Mouse (Mus musculus): Measurements from ENCODE around the gene Tnfrsf8. TPM values are rescaled to one million over a fixed set of nuclear protein-coding genes. Genes with fewer than 3 reads are reported as not detected.

The Tnfrsf8 gene
- total RNA-seq, 2 experiments from 2014 or later = 0.15 to 0.26 TPM

DNA sequence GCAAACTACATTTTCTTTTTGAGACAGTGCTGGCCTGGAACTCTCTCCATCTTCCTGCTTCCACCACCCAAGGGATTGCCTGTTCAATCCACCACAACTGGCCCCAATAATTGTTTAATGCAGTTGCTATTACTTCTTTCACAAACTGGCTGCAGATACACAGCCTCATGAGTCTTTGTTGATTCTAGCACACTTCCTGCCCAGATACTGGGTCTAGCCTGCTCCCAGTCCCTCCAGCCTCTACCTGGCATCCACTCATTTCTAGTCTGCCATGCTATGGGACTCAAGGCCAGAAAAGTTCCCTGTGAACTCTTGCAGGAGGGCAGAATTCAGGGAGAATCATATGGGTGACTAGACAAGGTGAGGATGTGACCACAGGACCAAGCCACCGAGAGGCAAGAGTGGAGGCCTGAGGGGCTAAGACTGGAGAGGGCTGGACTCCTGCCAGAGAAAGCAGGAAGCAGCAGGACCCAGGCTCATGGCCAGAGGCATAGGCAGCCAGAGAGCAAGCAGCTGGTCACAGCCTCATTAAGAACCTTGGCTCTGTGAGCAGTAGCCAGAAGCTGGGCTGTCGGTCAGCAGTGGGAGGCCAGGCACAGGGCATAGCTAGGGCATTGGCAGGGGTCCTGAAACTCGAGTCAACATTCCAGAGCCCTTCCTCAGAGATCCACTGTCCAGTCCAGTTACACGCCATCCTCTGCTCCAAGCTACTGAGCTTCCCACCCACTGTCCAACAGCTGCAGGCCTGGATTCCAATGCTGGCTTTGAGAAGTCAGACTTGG lies 75.7 kb downstream of the Tnfrsf8 start:
- DNase-seq = peak; percentile 90
- intact Hi-C loops (cut with DNase I) = no loop called here

DNA sequence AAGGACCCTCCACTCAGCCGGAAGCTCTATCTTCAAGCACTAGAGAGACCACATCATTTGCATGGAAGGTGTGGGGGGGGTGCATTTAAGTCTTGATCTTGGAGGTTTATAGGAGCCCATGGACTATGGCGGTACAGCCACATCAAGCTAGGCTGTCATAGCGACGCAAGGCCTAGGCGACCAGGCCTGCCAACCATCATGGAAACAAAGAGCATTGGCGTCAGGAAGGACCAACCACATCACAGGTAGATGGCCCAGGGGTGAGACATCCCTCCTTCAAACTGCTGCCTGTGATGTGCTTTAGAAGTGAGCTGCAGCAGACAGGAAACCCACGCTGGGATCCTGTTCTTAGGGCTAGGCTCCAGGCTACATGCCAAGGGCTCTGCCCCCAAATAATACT lies 78.9 kb downstream of the Tnfrsf8 start:
- DNase-seq = no peak
- intact Hi-C loops (cut with DNase I) = no loop called here

DNA sequence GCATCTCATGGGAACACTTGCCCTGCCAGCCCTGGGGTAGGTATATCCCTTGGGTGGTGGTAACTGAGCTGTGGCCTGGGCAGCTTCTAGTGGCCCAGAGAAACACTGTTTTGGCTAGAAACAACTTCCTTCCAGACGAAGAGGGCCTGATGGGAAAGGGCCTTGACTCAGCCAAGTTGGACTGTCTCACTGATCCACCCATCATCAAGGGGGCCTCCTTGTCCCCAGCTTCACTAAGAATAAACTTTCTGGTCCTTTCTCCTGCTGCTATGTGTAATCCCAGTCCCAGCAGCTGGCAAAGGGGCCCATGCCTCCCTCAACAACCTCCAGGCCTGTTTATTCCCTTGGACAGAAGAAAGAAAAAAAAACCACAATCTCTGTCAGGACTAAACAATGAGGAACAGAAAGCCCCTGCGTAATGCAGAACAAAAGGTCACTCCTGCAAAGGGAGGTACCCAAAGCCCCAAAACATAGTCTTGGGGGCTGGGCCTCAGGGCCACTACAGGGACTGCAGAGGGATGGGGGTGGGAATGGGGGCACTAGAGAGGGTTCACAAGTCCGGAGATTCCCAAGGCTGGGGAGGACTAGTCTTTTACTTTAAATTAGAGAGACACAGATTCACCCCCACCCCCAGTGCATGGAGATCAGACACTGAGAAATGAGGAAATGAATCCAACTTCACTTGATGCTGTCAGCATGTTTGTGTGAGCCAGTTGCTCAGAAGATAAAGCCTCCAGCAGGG lies 81.3 kb downstream of the Tnfrsf8 start:
- peak; percentile 64 to 65 for DNase-seq
- intact Hi-C loops (cut with DNase I) = no loop called here

DNA sequence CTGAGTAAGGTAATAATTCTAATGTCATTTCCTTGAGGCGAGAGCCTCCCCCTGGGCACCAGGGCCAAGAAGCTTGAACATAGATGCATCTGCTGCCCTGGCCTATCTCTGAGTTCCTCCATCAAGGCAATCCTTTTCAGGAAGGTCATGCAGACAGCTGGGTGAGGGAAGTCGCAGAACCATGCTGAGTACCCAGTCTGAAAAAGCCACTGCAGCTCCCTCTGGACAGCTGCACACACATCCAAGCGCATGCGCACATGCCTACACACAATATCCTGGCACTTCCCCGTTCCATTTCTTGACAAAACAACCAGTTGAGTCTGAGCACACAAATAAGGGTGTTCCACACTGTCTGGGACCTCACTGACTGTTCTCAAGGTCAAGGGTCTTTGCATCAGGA lies 83.2 kb downstream of the Tnfrsf8 start:
- intact Hi-C loops (cut with DNase I) = no loop called here
- no peak for DNase-seq

DNA sequence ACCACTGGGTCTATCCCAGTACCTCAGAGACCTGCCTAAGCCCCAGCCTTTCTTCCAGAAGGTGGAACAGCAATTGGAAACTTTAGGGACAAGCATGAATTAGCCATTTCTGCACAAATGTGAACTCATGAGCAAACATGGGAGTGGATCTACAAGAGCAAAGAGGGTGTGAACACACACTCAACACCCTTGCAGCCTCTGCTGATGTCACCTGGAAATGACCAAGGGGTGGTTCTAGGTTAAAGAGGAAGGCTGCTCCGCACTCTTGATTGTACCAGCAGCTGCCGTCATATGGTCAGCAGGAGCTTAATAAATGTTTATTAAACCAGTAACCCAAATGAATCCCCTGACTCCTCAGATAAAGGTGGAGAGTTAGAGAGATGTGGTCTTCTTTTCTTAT lies 84.3 kb downstream of the Tnfrsf8 start:
- intact Hi-C loops (cut with DNase I) = no loop called here
- DNase-seq = no peak

DNA sequence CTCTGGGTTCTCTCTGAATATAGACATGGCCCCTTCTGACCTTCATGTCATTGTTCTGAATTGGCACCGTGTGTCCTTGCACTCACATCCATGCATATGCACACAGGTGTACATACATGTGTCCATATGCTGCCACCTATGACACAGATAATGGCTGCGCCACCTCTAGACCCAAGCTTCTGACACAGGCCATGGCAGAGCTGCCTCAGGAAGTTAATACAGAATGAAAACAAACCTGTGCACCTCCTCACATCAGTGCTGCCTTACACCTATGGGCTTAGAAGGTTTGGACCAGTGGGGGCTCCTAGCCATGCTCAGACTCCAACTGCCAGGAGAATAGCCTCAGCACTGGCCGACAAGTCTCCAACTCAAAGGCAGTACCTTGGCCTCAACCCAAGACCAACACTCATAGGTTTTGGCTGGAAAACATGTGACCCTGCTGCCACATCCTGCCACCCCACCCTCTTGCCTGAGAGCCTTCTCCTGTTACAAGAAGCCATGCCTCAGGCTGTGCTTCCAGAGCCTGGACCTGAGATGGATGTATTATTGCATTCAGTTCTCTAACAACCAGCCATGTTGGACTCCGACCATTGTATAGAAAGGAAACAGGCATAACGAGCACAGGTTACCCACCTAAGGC lies 85.3 kb downstream of the Tnfrsf8 start:
- DNase-seq = no peak
- intact Hi-C loops (cut with DNase I) = no loop called here

DNA sequence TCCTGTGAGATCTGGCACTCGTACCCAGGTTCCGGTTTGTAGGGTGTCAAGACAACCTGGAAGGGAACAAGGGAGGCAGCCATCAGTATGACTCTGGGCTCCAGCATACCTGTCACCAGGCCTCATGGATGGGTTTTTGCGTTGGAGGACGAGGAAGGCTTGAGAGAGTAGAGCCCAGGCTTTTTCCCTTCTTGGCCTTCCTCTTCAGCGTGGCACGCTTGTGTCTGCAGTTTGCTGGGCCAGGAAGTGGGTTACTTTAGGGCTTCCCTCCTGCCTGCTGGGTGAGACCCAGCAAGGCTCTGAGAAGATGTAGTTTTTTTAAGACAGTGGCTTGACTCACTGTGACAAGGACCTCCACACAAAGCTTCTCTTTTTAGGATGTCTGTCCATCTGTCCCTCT lies 85.9 kb downstream of the Tnfrsf8 start:
- DNase-seq = no peak
- intact Hi-C loops (cut with DNase I) = no loop called here

DNA sequence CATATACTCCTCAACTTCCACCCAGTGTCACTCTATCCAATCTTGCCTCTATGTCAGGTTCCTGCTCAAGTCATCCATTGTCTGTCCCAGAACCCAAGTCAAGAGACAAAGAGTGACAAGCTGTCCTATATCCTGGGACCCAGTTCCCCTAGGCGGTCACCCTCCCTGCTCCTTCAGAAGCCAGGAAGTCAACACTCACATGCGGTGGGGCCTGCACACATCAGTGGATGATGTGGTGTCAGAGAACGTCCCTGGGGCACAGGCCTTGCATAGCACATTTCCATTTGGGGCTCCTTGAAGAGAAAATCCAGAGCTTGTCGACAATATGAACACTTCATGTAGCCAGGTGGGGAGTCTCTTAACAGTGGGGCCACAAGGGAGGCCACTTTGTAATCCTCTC lies 90.4 kb downstream of the Tnfrsf8 start:
- intact Hi-C loops (cut with DNase I) = no loop called here
- no peak for DNase-seq

DNA sequence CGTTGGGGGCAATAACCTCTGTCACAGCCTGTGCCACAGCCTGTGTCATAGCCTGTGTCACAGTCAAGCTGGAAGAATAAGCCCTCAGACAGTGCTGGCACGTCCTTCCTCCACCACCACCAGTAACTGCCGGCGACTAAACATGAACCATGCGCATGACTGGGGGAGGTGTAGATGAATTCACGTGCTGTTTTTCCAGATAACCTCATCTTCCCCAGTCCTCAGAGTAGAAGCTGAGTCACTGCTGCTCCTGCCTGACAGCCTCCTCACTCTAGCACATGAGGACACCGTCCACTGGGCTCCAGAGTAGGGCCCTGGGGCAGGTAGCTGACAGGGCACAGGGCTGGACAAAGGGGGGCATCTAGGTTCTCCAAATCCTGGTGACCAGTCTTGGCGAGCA lies 92.9 kb downstream of the Tnfrsf8 start:
- intact Hi-C loops (cut with DNase I) = no loop called here
- no peak for DNase-seq

DNA sequence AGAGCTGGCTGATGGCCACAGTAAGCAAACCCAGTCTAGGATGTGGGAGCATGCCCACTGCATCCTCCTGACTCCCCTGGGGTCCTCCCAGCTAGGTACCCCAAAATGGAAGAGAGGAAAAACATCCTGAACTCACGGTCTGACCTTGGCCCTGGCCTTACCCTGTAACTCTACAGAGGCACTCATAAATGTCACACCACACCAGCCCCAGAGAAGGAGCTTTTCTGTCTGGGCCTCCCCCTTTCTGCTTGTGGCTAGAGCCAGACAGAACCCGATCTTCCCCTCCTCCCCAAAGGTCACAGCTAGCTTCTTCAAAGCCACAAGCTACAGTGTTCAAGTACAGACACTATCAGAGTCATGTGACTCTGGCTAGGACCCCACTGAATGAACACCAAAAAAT lies 93.6 kb downstream of the Tnfrsf8 start:
- DNase-seq = no peak
- intact Hi-C loops (cut with DNase I) = no loop called here

DNA sequence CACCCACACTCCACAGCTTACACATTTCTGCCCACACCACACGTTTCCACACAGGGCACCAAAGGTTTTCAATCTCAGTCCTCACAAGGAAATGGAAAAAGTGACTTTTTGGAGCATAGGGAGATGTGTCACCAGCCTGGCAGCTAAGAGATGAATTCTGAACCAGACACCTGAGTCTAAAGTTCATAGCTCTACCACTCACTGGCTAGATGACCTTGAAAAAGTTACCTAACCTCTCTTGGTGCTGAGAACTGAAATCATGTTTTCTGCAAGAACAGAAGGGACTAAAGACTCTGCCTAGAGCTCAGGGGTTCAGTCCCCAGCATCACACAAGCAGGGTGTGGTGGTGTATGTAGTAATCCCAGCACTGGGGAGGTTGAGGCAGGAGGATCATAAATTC lies 95.0 kb downstream of the Tnfrsf8 start:
- intact Hi-C loops (cut with DNase I) = no loop called here
- no peak for DNase-seq

DNA sequence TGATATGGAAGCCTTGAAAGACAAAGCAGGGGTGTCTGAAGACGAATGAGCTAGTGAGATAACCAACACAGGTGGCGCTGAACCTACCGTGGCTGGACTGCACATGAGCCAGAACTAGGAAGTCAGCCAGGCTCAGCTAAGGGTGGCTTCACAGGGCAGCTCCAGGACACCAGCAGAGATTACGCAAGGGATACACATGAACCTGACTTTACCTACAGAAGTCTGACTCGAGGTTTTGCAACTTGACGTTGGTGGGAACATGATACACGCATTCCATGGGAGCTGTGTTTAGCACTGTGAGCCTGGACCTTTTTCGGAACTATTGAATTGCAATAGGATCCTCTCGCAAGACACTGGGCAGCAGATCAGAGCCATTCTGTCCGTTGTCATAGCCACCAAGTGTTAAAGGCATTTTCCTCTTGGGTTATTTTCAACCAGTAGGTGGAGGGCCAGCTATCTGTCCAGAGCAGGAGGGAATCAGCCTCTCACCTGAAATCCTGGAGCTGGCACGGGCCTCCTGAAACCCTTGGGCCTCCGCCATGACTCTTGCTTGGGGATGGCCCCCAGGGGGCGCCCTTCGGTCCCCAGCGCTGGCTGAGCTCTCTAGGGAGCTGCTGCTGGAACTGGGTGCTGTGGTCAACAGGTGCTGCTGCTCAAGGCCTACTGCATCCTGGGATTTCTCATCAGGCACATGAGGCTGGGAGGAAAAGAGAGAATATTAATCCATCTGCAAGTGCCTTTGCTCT lies 95.6 kb downstream of the Tnfrsf8 start:
- DNase-seq = no peak
- intact Hi-C loops (cut with DNase I) = no loop called here

DNA sequence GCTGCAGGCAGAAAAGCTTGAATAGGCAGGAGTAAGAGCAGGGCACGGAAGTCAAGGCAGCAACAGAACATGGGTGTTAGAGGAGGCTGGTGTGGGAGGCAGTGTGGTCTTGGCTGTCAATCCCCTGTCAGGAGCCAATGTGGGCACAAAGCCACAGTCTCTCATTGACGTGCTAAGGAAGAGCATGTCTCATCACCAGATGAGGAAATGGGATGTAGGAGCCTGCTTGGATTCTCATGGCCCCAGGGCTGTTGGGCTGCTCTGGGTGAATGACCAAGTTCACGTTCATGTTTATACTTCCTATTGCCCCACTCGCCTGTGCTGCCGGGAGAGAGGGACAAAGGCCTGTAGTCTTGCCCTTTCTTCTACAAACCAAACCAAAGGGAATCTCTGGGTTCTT lies 97.1 kb downstream of the Tnfrsf8 start:
- no peak for DNase-seq
- intact Hi-C loops (cut with DNase I) = no loop called here

Other genes with a start within 250 kb of the Tnfrsf8 start
- 10 to 100 TPM; 75.8 to 82.6 TPM for gene Vps13d, start 120.2 kb downstream of the Tnfrsf8 start, total RNA-seq (2021)
- 1 to 10 TPM; 5.3 to 7.2 TPM for gene Tnfrsf1b, start 68.3 kb downstream of the Tnfrsf8 start, total RNA-seq (2021)
- gene Zfp990, start 195.6 kb upstream of the Tnfrsf8 start, total RNA-seq (2021) = under 1 TPM; 0.93 to 0.94 TPM